Mouse (Mus musculus): ENCODE data around the gene Kdm6b. TPM values are rescaled to one million over a fixed set of nuclear protein-coding genes. Genes with fewer than 3 reads are reported as not detected.
A peak's percentile ranks its signal among the peaks of the same experiment; 100 is the strongest.

The Kdm6b gene
- polyA plus RNA-seq, 1 experiment from 2014 or later, result 51.6 TPM

GRCm38 (mm10) chr11:69372780-69373170 lies 40.7 kb downstream of the Kdm6b start:
- no peak for ATAC-seq (ENCODE audit: low FRiP score)
- no peak overlapping the region for H3K9ac ChIP-seq
- no peaks in the 10 kb centered on the region for H3K9me3 ChIP-seq (replicated peaks)
- peaks cover 26% of the 10 kb centered on the region for H3K4me1 ChIP-seq
- no peak overlapping the region for H3K27ac ChIP-seq
- H3K4me3 ChIP-seq, result no peak overlapping the region
- no peak overlapping the region for H3K4me2 ChIP-seq (replicated peaks)
- peaks cover 11% of the 10 kb centered on the region; the same call in 1 of the 2 replicates for H3K36me3 ChIP-seq
- 64% methylated on average over 3 of the region's 3 CpGs for WGBS
- no peaks in the 10 kb centered on the region for H3K27me3 ChIP-seq

DNA sequence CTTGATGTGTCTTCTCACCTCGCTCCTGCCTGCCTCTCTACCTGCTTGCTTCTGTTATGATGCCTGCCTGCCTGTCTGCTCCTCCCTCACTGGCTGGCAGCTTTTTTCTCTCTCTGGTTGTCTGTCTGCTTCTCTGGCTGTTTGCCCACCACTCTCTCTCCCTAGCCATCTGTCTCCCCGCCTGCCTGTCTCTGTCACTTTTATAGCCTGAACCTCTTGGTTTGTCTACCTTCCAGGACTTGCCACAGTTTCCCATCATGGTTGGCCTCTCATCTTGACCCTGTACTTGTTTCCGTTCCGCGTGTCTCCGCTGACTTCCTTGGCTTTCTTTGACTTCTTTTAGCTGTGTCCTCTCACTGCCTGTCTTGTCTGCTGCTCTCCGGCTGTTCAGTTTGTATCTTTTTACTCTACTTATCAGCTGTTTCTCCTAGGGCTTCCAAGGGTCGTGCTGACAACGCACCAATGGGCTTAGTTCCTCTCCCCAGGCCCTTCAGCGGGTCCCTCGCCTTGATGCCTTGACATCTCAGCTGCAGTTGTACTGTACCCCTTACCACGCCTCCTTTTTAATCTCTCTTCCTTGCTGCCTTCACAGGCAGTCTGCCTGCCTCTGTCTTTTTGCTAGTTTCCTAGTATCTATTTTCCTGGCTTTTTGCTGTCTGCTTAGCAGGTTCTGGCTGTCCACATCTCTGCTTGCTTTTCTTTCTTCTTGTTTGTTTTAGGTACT lies 41.3 kb downstream of the Kdm6b start:
- Histone ChIP-seq H3K27ac (peak overlapping the region; percentile 75), H3K9ac (peak overlapping the region; percentile 27; the same call in 1 of the 2 replicates), H3K4me2 (replicated peaks) (peak overlapping the region; percentile 33), H3K27me3 (no peaks in the 10 kb centered on the region), H3K9me3 (replicated peaks) (no peaks in the 10 kb centered on the region), H3K4me1 (peaks cover 29% of the 10 kb centered on the region), H3K4me3 (peak overlapping the region; percentile 2; the same call in 1 of the 2 replicates), H3K36me3 (peaks cover 9% of the 10 kb centered on the region; the same call in 1 of the 2 replicates)
- ATAC-seq (ENCODE audit: low FRiP score), result no peak
- 48% methylated on average over 12 of the region's 12 CpGs for WGBS

- WGBS, result 25% methylated on average over 12 of the region's 12 CpGs
These were observed 41.9 kb downstream of the Kdm6b start for GRCm38 (mm10) chr11:69371601-69372000.

DNA sequence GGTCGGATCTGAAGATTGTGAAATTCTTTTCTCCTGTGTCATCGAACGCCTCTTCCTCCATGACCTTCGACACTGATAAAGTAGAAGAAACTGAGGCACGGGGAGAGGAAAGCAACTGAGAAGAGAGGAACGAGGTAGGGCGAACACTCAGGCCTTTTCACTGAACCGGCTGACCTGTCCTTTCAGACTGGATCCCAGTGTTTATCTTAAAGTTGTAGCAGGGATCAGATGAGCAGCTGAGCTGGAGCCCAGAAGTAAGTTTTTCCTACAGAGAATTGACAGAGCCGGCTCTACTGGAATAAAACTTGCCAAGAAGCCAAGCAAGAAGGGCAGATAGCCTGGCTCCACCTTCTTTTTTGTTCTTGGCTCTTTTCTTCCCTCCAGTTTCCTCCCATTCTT lies 42.7 kb downstream of the Kdm6b start:
- Histone ChIP-seq H3K9me3 (replicated peaks) (no peaks in the 10 kb centered on the region), H3K4me1 (peaks cover 33% of the 10 kb centered on the region), H3K4me3 (0 out of 2 replicates have a peak overlapping the region, but pooled peaks have one; percentile 2), H3K27me3 (no peaks in the 10 kb centered on the region), H3K9ac (peak overlapping the region; percentile 42; the same call in 1 of the 2 replicates), H3K27ac (peak overlapping the region; percentile 75), H3K4me2 (replicated peaks) (peak overlapping the region; percentile 33), H3K36me3 (peaks cover 8% of the 10 kb centered on the region; the same call in 1 of the 2 replicates)
- ATAC-seq (ENCODE audit: low FRiP score), result no peak
- WGBS, result 7% methylated on average over 9 of the region's 9 CpGs

More at GRCm38 (mm10) chr11:69371601-69372000, 41.9 kb downstream of the Kdm6b start:
- H3K36me3 ChIP-seq, result peaks cover 9% of the 10 kb centered on the region; the same call in 1 of the 2 replicates
- no peaks in the 10 kb centered on the region for H3K27me3 ChIP-seq
- H3K9ac ChIP-seq, result peak overlapping the region; percentile 42; the same call in 1 of the 2 replicates
- peak overlapping the region; percentile 75 for H3K27ac ChIP-seq
- H3K4me3 ChIP-seq, result peak overlapping the region; percentile 2; the same call in 1 of the 2 replicates
- H3K4me2 ChIP-seq (replicated peaks), result peak overlapping the region; percentile 33
- H3K4me1 ChIP-seq, result peaks cover 29% of the 10 kb centered on the region
- ATAC-seq (ENCODE audit: low FRiP score), result no peak
- H3K9me3 ChIP-seq (replicated peaks), result no peaks in the 10 kb centered on the region

DNA sequence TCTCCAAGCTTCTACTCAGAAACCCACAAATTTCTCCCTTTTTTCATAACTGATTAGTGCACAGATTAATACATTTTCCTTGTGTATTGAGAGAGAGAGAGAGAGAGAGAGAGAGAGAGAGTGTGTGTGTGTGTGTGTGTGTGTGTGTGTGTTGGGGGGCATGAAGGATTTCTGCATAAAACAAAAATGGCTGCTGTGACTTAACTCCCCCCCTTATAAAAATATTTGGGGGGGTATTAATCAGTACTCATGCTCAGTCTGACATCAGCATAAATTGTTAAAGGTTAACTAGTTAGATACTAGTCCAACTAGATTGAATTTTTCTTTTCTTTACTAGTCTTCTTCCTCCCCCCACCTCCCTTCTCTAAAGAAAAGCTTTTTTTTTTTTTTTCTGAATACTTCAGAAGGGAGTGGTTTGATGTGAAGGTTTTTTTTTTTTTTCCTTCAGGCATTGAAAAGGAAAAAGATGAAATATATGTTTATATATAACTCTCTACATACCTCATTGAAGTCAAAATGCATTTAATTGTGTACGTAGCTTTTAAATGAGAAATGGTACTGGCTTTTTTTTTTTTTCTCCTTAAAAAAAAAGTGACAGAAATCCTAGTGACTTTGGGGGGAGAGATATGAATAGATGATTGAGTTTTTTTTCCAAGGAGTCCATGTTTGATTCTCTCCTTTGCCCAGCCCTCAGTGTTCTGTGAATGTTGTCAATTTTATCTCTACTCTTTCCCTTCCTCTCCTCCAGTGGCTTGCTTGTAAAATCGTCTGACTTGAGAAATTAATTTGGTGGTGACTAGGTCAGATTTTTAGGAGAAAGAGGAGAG lies 43.3 kb downstream of the Kdm6b start:
- H3K4me2 ChIP-seq (replicated peaks), result peak overlapping the region; percentile 63
- H3K4me1 ChIP-seq, result peaks cover 40% of the 10 kb centered on the region
- peaks cover 5% of the 10 kb centered on the region; the same call in 1 of the 2 replicates for H3K36me3 ChIP-seq

DNA sequence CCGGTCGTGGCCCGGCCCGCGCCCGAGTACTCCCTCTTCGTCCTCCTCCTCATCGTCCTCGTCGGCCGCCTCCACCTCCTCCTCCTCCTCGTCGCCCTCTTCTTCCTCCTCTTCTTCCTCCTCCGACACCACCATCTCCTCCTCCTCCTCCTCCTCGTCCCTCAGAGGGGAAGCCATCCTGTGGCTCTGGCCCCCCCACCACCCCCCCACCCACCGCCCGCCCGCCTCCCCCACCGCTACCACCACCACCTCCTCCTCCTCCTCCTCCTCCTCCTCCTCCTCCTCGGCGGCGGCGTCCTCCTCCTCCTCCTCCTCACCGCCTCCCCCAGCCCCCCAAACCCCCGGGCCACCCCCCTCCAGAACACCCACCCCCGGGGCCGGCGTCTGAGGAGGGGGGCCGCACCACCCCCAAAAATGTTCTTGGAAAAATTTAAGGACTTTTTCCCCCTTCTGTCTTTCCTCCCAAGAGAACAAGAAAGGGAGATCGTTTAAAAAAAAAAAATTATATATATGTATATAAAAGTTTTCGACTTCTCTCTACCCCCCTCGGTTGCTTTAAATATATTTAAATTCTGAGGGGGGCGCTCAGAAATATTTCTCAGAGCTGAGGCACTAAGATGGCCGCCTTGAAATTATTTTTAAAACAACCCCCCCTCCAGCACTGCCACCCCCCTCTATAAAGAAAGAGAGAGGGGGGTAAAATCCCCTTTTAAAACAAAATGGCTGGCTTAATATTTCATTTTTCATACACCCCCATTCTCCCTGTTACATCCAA lies 44.1 kb downstream of the Kdm6b start, which contains the start of gene Chd3:
Gene Chd3 (minus strand): TSS at position 192 of the 775 bp plus-strand sequence.
- H3K4me2 ChIP-seq (replicated peaks), result peak within 1 kb of the TSS; percentile 63
- no peaks in the 10 kb centered on the region for H3K9me3 ChIP-seq (replicated peaks)
- peaks cover 5% of the 10 kb centered on the region; the same call in 1 of the 2 replicates for H3K36me3 ChIP-seq
- peak within 1 kb of the TSS; percentile 99 for H3K4me3 ChIP-seq
- ATAC-seq (ENCODE audit: low FRiP score), result no peak
- no peaks in the 10 kb centered on the region for H3K27me3 ChIP-seq
- H3K9ac ChIP-seq, result peak within 1 kb of the TSS; percentile 100
- peaks cover 48% of the 10 kb centered on the region for H3K4me1 ChIP-seq
- under 1% methylated on average over 19 of the region's 34 CpGs for WGBS
- peak within 1 kb of the TSS; percentile 100 for H3K27ac ChIP-seq

More for the DNA sequence above, 43.3 kb downstream of the Kdm6b start:
- Histone ChIP-seq H3K9me3 (replicated peaks) (no peaks in the 10 kb centered on the region), H3K27me3 (no peaks in the 10 kb centered on the region), H3K9ac (peak overlapping the region; percentile 100; the same call in 1 of the 2 replicates), H3K4me3 (peak overlapping the region; percentile 99), H3K27ac (peak overlapping the region; percentile 100)
- 29% methylated on average over 2 of the region's 2 CpGs for WGBS
- no peak for ATAC-seq (ENCODE audit: low FRiP score)

- Histone ChIP-seq H3K9me3 (replicated peaks) (no peaks in the 10 kb centered on the region), H3K4me1 (peaks cover 52% of the 10 kb centered on the region), H3K27ac (peak overlapping the region; percentile 100), H3K9ac (peak overlapping the region; percentile 100), H3K4me3 (peak overlapping the region; percentile 99), H3K36me3 (peaks cover 8% of the 10 kb centered on the region), H3K27me3 (no peaks in the 10 kb centered on the region), H3K4me2 (replicated peaks) (peak overlapping the region; percentile 63)
- WGBS, result 0% methylated on average over 36 of the region's 106 CpGs
- peak; percentile 12; the same call in 1 of the 2 replicates for ATAC-seq (ENCODE audit: low FRiP score)
These were observed 44.9 kb downstream of the Kdm6b start for GRCm38 (mm10) chr11:69368356-69369214.

DNA sequence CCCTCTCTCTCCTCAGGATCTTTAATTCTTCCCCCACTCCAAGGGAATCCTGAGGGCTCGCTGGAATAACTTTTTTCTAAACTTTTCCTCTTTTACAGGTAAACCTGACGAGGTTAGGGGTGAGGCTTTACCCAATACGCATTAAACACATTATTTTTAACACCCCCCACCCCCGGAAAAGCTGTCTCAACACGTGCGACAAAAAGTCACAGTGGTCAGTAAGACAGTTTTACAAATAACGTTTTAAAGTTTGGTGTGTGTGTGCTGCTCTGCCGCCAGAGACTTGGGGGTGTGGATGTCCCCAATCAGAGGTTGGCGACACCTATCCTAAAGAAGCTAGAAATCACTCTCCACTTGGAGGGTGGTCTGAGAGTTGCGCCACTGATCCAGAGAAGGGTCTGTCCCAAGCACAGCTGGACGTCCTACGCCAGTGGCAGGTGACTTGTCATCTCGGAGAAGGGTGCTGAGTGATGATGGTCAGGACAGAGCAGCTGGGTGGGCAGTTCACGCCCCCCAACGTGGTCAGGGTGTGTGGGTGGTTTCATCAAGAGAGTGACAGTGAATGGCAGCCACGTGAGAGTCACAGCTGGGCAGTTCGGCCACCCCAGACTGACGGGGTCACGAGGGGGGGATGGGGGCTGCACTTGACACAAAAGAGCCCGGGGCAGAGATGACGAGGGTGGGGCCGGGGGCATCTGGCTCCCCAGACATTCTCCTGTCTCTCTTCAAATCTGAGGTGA lies 45.7 kb downstream of the Kdm6b start:
- peaks cover 52% of the 10 kb centered on the region for H3K4me1 ChIP-seq
- WGBS, result under 1% methylated on average over 22 of the region's 22 CpGs
- H3K9me3 ChIP-seq (replicated peaks), result no peaks in the 10 kb centered on the region
- H3K4me2 ChIP-seq (replicated peaks), result peak overlapping the region; percentile 63
- peak overlapping the region; percentile 100 for H3K9ac ChIP-seq
- H3K27ac ChIP-seq, result peak overlapping the region; percentile 100
- H3K4me3 ChIP-seq, result peak overlapping the region; percentile 99
- H3K27me3 ChIP-seq, result no peaks in the 10 kb centered on the region
- H3K36me3 ChIP-seq, result peaks cover 11% of the 10 kb centered on the region
- 0 out of 2 replicates have a peak, but pooled peaks have one; percentile 9 for ATAC-seq (ENCODE audit: low FRiP score)

- H3K27ac ChIP-seq, result peak overlapping the region; percentile 100
- no peak for ATAC-seq (ENCODE audit: low FRiP score)
- H3K9ac ChIP-seq, result peak overlapping the region; percentile 100
- WGBS, result under 1% methylated on average over 22 of the region's 22 CpGs
- H3K4me2 ChIP-seq (replicated peaks), result peak overlapping the region; percentile 63
- H3K4me3 ChIP-seq, result peak overlapping the region; percentile 99
- H3K4me1 ChIP-seq, result peaks cover 47% of the 10 kb centered on the region
- H3K27me3 ChIP-seq, result no peaks in the 10 kb centered on the region
- peaks cover 16% of the 10 kb centered on the region for H3K36me3 ChIP-seq
- no peaks in the 10 kb centered on the region for H3K9me3 ChIP-seq (replicated peaks)
These were observed 46.4 kb downstream of the Kdm6b start for GRCm38 (mm10) chr11:69366855-69367615.

Data from hindbrain, embryonic 12.5 days (tissue).